Mouse (Mus musculus) left cerebral cortex, postnatal 25 days (tissue): Measurements from ENCODE around the gene Macrod2. TPM values are rescaled to one million over a fixed set of nuclear protein-coding genes. Genes with fewer than 3 reads are reported as not detected.

Experiments used
- DNase-seq, 2 experiments: peaks; one replicate each; pipeline ENCODE4 v3.0.0; 2022; ENCODE audit warnings: low spot score in 2 of 2, mixed read lengths in 1 of 2
- intact Hi-C: fragments of 180-260 bp; cut with DNase I; formaldehyde crosslinking; loops from one replicate; pipeline ENCODE4 v1.15.1; 2025
- total RNA-seq, 2 experiments: library from RNA; stranded (reverse); gene quantifications; 2 replicates each; pipeline ENCODE4 v1.2.3; 2021

Gene Macrod2
- total RNA-seq, 2 experiments from 2014 or later = 50.3 to 61.6 TPM

GRCm38 (mm10) chr2:142399490-142399889 lies 2004.4 kb downstream of the Macrod2 start:
- no peak for DNase-seq
- intact Hi-C loops = no loop called here

- intact Hi-C loops = loop anchor here (5.0 to 10.0 kb wide), 4 partner anchors 68 to 322 kb away; no protein-coding TSS in a partner anchor
- DNase-seq = peak in 1 of 2 experiments; percentile 33
These were observed 2005.7 kb downstream of the Macrod2 start for GRCm38 (mm10) chr2:142400781-142401180.

- DNase-seq = no peak
- intact Hi-C loops = loop anchor here (5.0 to 10.0 kb wide), 4 partner anchors 69 to 321 kb away; no protein-coding TSS in a partner anchor
These were observed 2006.2 kb downstream of the Macrod2 start for GRCm38 (mm10) chr2:142401359-142401758.

DNA sequence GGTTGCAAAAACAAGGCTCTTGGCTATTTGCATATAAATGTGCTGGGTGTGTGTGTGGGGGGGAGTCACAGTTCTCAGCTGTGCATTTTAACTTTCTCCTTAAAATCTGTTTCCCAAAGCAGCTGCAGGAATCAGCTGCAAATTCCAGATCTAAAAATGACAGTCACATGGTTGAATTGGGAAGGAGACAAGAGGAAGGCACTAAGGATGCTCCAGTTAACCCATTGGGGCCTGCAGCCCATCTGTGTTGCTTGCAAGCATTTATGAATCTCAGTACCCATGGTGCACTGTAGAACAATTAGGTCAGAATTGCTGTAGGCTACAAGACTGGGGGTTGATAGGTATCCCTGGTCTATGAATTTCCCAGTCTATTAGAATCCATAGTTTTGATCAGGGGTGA lies 2008.3 kb downstream of the Macrod2 start:
- DNase-seq = peak; percentile 38 to 91
- intact Hi-C loops = loop anchor here (5.0 to 10.0 kb wide), 4 partner anchors 71 to 319 kb away; no protein-coding TSS in a partner anchor

DNA sequence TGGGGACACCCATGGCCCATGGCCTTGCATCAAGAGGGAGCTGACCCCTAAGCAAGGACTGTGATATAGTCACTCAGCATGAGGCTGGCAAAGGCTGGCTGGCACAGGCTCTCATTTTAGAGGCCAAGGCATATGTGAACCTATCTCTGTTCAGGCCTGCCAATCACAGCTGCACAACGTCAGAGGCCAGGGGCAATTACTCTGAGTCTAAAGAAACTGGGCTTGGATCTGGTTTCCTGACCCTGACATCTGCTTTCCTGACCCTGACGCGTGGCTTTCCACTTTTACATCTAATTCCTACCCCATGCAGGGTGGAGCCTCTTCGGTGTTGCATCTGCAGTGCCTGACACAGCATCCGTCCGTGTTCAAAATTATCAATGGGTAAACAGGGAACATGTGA lies 2009.2 kb downstream of the Macrod2 start:
- DNase-seq = no peak
- intact Hi-C loops = loop anchor here (5.0 to 10.0 kb wide), 4 partner anchors 72 to 318 kb away; no protein-coding TSS in a partner anchor

- DNase-seq = no peak
- intact Hi-C loops = loop anchor here (10.0 kb wide), 1 partner anchor 237 kb away; no protein-coding TSS in a partner anchor
These were observed 2012.2 kb downstream of the Macrod2 start for GRCm38 (mm10) chr2:142407341-142407740.

- intact Hi-C loops = loop anchor here (10.0 kb wide), 1 partner anchor 405 kb away; no protein-coding TSS in a partner anchor
- no peak for DNase-seq
These were observed 2015.0 kb downstream of the Macrod2 start for GRCm38 (mm10) chr2:142410124-142410523.

DNA sequence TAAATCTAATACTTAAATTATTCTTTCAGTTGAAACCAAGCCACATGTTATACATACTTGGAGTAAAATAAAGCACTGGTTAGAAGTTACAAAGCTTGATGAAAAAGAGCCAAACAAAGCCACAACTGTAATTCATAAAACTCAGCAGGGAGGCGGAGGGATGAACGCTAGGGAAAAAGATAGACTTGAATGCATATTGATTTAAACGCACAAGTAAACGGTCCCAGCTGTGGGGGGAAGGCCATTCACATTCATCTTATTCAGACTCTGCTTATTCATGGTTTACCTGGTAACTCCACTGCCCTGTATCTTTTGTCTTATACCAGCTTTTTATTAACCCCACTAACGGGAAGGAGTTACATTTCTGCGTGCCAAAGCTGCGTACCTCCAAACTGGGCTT lies 2038.0 kb downstream of the Macrod2 start:
- DNase-seq = no peak
- intact Hi-C loops = no loop called here

GRCm38 (mm10) chr2:142434731-142435130 lies 2039.6 kb downstream of the Macrod2 start:
- intact Hi-C loops = no loop called here

GRCm38 (mm10) chr2:142437606-142438461 lies 2042.7 kb downstream of the Macrod2 start:
- intact Hi-C loops = no loop called here
- DNase-seq = peak; percentile 17 to 53

More at GRCm38 (mm10) chr2:142434731-142435130, 2039.6 kb downstream of the Macrod2 start:
- no peak for DNase-seq

Other genes with a start within 250 kb of the Macrod2 start
- gene Gm17374, start 243.3 kb upstream of the Macrod2 start, total RNA-seq = not detected
- gene Esf1, start 224.7 kb upstream of the Macrod2 start, total RNA-seq = 10 to 100 TPM; 20.9 to 24.5 TPM
- gene Ndufaf5, start 224.7 kb upstream of the Macrod2 start, total RNA-seq = 10 to 100 TPM; 49.9 to 52.4 TPM
- not detected for gene Sel1l2, start 5.6 kb upstream of the Macrod2 start, total RNA-seq